Mouse (Mus musculus) ES-Bruce4 (cell line): ENCODE results near the gene Atcay. TPM values are rescaled to one million over a fixed set of nuclear protein-coding genes. Genes with fewer than 3 reads are reported as not detected.

ENCODE experiments used
- H3K27ac ChIP-seq: 2 replicates; pipeline ENCODE4 v1.5.1; 2012; ENCODE audit warnings: low read length, inconsistent platforms; ENCODE audit not compliant: insufficient read depth
- H3K27me3 ChIP-seq: 2 replicates; pipeline ENCODE4 v1.6.1; 2012; ENCODE audit warnings: mild to moderate bottlenecking, low read length, inconsistent platforms; ENCODE audit not compliant: control insufficient read depth, poor library complexity, insufficient read depth, severe bottlenecking
- H3K36me3 ChIP-seq: 2 replicates; pipeline ENCODE4 v1.6.1; 2012; ENCODE audit warnings: inconsistent platforms, mild to moderate bottlenecking, low read length, moderate library complexity; ENCODE audit not compliant: control insufficient read depth, poor library complexity, insufficient read depth, severe bottlenecking
- H3K4me1 ChIP-seq: one replicate; pipeline ENCODE4 v1.8.1; 2011; ENCODE audit warnings: low read length; ENCODE audit not compliant: control insufficient read depth, insufficient read depth
- H3K4me3 ChIP-seq: 2 replicates; pipeline ENCODE4 v1.5.1; 2011; ENCODE audit warnings: low read depth, mild to moderate bottlenecking, low read length
- H3K9ac ChIP-seq: 2 replicates; pipeline ENCODE4 v1.6.1; 2012; ENCODE audit warnings: low read depth, mild to moderate bottlenecking, inconsistent platforms; ENCODE audit not compliant: poor library complexity, severe bottlenecking
- H3K9me3 ChIP-seq: replicated peaks from 2 replicates; pipeline ENCODE4 v1.6.1; 2012; ENCODE audit warnings: mild to moderate bottlenecking, low read length, inconsistent platforms; ENCODE audit not compliant: control insufficient read depth, poor library complexity, insufficient read depth, severe bottlenecking
- CTCF ChIP-seq: IDR thresholded peaks from one replicate; pipeline ENCODE4 v1.8.1; 2011; ENCODE audit warnings: low read depth, low read length
- EP300 ChIP-seq: IDR thresholded peaks from 2 replicates; pipeline ENCODE4 v1.6.1; 2011; ENCODE audit warnings: low read depth, low read length; ENCODE audit not compliant: insufficient read depth
- POLR2A ChIP-seq: IDR thresholded peaks from one replicate; pipeline ENCODE4 v1.8.1; 2011; ENCODE audit warnings: low read length; ENCODE audit not compliant: insufficient read depth
- polyA plus RNA-seq: library from polyadenylated mRNA; stranded (reverse); fragments of >200 nt; gene quantifications from 2 replicates; pipeline ENCODE4 v1.2.4, GENCODE M21; 2011; ENCODE audit warnings: low read depth; ENCODE audit not compliant: missing spikeins, insufficient read depth, insufficient read length

Gene Atcay
- polyA plus RNA-seq, 1 experiment: 0.91 TPM

DNA sequence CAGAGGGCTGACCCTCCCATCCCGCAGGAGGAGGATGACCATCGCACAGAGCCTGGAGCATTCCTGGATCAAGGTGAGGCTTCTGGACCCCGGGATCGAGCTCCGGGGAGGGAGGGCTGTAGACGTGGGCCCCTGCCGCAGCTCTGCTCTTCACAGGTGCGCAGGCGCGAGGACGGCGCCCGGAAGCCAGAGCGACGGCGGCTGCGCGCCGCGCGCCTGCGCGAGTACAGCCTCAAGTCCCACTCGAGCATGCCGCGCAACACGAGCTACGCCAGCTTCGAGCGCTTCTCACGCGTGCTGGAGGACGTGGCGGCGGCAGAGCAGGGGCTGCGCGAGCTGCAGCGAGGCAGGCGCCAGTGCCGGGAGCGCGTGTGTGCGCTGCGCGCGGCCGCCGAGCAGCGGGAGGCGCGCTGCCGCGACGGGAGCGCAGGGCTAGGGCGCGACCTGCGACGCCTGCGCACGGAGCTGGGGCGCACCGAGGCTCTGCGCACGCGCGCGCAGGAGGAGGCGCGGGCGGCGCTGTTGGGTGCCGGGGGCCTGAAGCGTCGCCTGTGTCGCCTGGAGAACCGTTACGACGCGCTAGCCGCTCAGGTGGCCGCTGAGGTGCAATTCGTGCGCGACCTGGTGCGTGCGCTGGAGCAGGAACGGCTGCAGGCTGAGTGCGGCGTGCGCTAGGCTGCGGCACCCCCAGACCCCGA lies 38.2 kb downstream of the Atcay start:
- Histone ChIP-seq H3K4me1 (no peaks in the 10 kb centered on the region), H3K36me3 (no peaks in the 10 kb centered on the region), H3K27ac (peak overlapping the region; percentile 31; the same call in 1 of the 2 replicates)

DNA sequence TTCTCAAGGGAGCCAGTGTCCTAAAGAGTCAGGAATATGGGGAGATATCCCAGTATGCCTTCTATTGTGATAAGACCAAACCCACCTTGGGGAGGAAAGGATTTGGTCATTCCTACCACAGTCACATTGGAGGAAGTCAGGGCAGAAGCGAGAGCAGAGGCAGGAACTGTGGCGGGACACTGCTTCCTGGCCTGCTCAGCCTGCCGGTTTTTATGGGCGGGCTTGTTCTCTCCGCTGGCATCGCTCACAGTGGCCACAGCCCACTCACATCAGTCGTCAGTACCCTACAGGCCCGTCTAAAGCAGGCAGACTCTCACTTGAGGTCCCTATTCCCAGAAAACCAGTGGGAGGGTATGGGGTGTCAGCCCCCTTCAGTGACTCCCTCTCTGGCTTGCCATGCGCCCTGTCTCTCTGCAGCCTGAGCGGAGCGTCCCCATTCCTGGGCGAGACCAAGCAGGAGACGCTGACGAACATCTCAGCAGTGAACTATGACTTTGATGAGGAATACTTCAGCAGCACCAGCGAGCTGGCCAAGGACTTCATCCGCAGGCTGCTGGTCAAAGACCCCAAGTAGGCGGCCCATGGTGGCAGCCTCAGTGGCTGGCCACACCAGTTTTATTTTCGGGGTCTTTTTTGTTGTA lies 39.2 kb downstream of the Atcay start:
- Histone ChIP-seq H3K27me3 (no peaks in the 10 kb centered on the region), H3K4me3 (peak overlapping the region; percentile 14)

More for the DNA sequence above, 38.2 kb downstream of the Atcay start:
- peak overlapping the region; percentile 57 for H3K9ac ChIP-seq
- no peak for TF ChIP-seq CTCF
- no peak for TF ChIP-seq EP300
- peak; percentile 12 for TF ChIP-seq POLR2A
- peak overlapping the region; percentile 72 for H3K4me3 ChIP-seq
- H3K9me3 ChIP-seq: no peaks in the 10 kb centered on the region
- H3K27me3 ChIP-seq: no peaks in the 10 kb centered on the region

DNA sequence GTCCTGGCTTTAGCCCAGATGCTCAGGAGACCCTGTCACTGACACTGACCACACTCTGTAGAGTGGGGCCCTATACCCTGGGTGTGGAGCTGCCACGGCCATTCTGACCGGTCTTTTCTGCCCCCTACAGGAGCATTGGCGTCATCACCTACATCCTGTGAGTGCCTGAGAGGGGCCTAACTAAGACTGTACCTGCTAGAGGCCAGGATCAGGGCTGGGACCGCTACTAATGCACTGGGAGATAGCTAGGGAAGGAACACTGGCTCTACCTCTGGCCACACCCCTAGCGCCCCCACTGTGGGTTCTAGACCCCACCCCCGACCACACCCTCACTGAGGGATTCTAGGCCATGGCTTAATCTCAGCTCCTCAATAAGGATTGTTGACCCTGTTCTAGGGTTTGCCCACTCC lies 39.7 kb downstream of the Atcay start:
- peak; percentile 57 for TF ChIP-seq CTCF
- no peak for TF ChIP-seq EP300
- Histone ChIP-seq H3K4me1 (no peaks in the 10 kb centered on the region), H3K9ac (no peak overlapping the region), H3K27ac (no peak overlapping the region), H3K36me3 (no peaks in the 10 kb centered on the region), H3K27me3 (no peaks in the 10 kb centered on the region), H3K9me3 (no peaks in the 10 kb centered on the region), H3K4me3 (no peak overlapping the region)

More for the DNA sequence above, 39.2 kb downstream of the Atcay start:
- H3K36me3 ChIP-seq: no peaks in the 10 kb centered on the region
- no peak for TF ChIP-seq CTCF
- no peak for TF ChIP-seq EP300
- no peak for TF ChIP-seq POLR2A
- no peaks in the 10 kb centered on the region for H3K9me3 ChIP-seq
- H3K4me1 ChIP-seq: no peaks in the 10 kb centered on the region
- H3K9ac ChIP-seq: peak overlapping the region; percentile 57
- H3K27ac ChIP-seq: peak overlapping the region; percentile 20; the same call in 1 of the 2 replicates

DNA sequence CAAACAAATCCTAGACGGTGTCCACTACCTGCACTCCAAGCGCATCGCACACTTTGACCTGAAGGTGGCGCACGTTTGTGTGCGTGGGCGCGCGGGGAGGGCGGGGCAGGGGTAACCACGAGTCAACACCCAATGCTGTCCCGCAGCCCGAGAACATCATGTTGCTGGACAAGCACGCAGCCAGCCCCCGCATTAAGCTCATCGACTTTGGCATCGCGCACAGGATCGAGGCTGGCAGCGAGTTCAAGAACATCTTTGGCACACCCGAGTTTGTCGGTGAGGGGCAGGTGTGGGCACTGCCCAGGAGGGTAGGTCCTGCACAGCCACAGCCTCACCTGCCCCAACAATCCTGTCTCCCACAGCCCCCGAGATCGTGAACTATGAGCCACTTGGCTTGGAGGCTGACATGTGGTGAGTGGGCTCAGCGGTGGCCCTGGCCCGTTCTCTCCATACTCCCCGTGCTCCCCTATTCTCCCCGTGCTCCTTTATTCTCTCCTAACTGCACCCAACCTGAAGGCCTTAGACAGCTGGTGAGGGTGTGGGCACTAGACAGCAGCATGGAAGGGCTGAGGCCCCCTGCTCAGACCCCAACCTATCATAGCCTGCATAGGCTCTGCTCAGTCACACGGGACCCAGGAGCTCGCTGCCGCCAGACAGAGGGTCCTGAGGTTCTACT lies 40.3 kb downstream of the Atcay start:
- TF ChIP-seq POLR2A (no peak), CTCF (peak; percentile 91)
- Histone ChIP-seq H3K27me3 (no peaks in the 10 kb centered on the region), H3K4me1 (no peaks in the 10 kb centered on the region), H3K4me3 (peak overlapping the region; percentile 15; the same call in 1 of the 2 replicates), H3K9me3 (no peaks in the 10 kb centered on the region), H3K9ac (no peak overlapping the region), H3K36me3 (no peaks in the 10 kb centered on the region), H3K27ac (no peak overlapping the region)

DNA sequence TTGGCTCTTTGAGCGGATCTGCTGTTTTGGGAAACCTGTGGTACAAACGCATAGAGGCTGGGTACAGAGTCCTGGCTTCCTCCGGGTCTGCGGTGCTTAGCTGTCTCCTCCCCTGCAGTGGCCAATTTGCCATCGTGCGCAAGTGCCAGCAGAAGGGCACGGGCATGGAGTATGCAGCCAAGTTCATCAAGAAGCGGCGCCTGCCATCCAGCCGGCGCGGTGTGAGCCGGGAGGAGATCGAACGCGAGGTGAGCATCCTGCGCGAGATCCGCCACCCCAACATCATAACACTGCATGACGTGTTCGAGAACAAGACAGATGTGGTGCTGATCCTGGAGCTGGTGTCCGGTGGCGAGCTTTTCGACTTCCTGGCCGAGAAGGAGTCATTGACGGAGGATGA lies 40.8 kb downstream of the Atcay start:
- no peaks in the 10 kb centered on the region for H3K27me3 ChIP-seq
- H3K4me3 ChIP-seq: peak overlapping the region; percentile 15
- no peak overlapping the region for H3K27ac ChIP-seq
- no peaks in the 10 kb centered on the region for H3K4me1 ChIP-seq
- H3K9me3 ChIP-seq: no peaks in the 10 kb centered on the region
- TF ChIP-seq CTCF (no peak), POLR2A (no peak), EP300 (no peak)
- H3K9ac ChIP-seq: no peak overlapping the region
- no peaks in the 10 kb centered on the region for H3K36me3 ChIP-seq

DNA sequence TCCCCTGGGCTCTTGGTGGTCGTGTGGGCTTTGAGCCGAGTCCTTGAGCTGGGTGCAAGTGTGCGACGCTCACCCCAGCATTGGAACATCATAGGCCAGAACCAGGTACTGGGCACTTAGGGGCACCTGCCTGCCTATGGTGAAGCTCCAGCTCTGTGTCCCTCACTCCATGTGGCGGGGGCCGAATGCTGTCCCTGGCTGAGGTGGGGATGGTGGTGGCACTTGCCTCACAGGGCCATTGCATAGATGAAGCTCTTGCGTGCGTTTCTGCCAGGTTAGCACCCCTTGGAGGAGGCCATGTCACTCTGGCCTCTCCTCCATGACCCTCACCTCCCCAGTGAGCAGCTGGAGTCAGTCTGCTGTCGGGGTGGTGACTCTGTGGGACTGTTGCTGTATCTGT lies 43.5 kb downstream of the Atcay start:
- TF ChIP-seq CTCF (no peak), POLR2A (no peak), EP300 (no peak)
- no peak overlapping the region for H3K27ac ChIP-seq
- H3K9ac ChIP-seq: no peak overlapping the region
- no peaks in the 10 kb centered on the region for H3K27me3 ChIP-seq
- H3K36me3 ChIP-seq: peaks cover under 1% of the 10 kb centered on the region
- peaks cover 2% of the 10 kb centered on the region for H3K4me1 ChIP-seq
- no peak overlapping the region for H3K4me3 ChIP-seq
- H3K9me3 ChIP-seq: no peaks in the 10 kb centered on the region
